Mouse (Mus musculus): ENCODE results near the gene Lhpp. TPM values are rescaled to one million over a fixed set of nuclear protein-coding genes. Genes with fewer than 3 reads are reported as not detected.

The Lhpp gene
- polyA plus RNA-seq, 1 experiment = 21.0 TPM

DNA sequence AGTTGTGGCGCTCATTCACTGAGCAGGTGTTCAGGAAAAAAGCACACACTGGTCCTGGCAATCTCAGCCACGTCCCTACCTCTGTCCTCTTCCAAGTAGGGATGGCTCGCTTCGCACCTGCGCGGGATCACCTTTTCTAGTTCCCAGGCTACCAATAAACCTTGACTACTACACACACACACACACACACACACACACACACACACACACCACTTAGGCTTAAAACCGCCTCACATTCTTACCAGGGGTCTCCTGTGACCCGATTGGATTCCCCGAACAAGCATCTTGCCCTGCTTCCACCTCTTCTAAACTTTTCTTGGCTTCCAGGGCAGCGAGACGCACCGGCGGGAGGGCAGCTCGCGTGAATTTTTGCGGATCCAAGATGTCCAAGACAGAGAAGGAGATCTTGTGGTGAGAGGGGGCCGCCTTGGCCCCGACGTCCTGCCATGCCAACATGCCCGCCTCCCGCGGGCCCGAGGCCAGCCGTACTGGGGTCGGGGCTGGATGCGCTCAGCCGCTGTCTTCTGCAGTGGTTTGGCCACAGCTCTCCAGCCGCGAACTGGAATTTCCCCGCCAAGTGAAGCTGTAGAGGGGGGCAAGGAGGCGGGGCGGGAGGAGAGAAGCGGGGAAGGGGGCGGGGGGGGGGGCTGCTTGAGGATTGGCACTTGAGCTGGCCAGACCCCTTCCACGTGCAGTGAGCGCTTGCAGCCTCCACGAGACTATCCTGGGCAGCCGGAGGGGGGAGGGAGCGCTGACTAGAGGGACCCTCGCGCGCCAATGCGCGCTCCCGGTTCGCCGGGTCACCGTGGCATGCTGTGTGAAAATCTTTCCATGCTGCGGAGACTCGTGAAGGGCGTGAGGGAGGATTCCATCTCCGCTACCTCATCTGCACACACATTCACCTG, 11.1 kb upstream of the Lhpp start, which contains the start of gene Nkx1-2:
Gene Nkx1-2 (minus strand): TSS at position 567 of the 905 bp plus-strand sequence.
- DNase-seq (ENCODE audit: low spot score) = no peak

DNA sequence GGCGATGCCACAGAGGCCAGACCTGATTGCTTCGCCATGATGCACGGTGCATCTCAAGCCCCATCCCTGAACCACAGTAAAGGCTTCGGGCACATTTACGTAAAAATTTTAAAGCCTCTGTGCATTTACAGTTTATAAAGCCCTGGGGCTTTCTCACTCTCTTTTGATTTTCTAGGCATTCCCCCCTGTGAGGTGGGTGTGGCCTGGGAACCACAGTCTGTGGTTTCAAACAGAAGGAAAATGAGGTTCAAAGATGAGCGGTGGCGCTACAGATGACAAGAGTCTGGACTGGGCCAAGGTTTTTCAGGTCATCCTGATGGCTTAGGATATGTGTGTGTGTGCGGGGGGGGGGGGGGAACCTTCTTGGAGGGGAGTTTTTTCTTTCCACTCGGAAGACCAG, 10.4 kb upstream of the Lhpp start:
- no peak for DNase-seq (ENCODE audit: low spot score)

GRCm38 (mm10) chr7:132600926-132601325, 9.5 kb upstream of the Lhpp start:
- DNase-seq (ENCODE audit: low spot score) = no peak

GRCm38 (mm10) chr7:132604720-132605119, 5.7 kb upstream of the Lhpp start:
- no peak for DNase-seq (ENCODE audit: low spot score)

- no peak for DNase-seq (ENCODE audit: low spot score)
Measured at GRCm38 (mm10) chr7:132605689-132606088, 4.7 kb upstream of the Lhpp start.

- no peak for DNase-seq (ENCODE audit: low spot score)
Measured at GRCm38 (mm10) chr7:132608316-132609020, 2.0 kb upstream of the Lhpp start.

GRCm38 (mm10) chr7:132611530-132611929, 1.1 kb downstream of the Lhpp start:
- DNase-seq (ENCODE audit: low spot score) = no peak

- no peak for DNase-seq (ENCODE audit: low spot score)
Measured at GRCm38 (mm10) chr7:132615346-132615745, 4.9 kb downstream of the Lhpp start.

DNA sequence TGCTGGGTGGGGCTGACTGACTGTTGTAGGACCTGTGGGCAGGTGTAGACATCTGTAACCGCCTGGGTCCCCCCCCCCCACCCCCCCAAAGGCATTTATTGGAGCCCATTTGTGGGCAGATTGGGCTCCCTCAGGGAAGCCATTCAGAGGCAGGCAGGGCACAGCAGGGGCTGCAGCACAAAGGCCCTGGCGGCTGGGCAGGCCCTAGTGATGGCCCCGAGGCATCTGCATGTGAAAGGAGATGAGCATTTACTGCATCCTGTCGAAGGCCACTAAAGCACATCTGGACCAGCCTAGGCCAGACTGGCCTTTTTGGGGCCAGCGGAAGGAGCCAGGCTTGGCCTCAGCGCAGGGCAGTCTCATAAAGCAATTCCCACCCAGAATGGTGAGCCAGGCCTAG, 6.0 kb downstream of the Lhpp start:
- no peak for DNase-seq (ENCODE audit: low spot score)

DNA sequence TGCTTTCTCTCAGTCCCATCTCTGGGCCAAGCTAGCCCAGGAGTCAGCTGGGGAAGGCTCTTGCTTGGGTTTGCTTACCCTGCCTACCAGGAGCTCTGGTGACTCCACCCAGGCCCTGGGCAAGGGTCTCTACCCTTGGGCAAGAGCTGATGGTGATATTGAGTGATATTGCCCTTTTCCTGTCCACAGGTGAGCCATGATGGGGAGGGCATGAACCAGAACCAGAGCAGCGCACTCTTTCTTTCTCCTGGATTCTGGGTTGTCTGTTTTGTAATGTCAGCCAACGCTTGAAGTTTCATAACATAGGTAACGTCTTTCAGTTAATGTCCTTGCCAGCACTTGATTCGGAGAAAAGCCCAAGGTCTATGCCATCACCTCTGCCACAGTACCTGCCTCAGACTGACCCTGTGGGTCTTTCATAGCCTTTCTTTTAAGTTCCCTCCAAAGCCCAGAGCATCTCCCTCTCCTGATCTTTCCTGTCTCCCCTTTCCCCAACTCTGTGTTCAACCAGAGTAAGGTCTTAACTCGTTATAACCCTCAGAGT, 6.7 kb downstream of the Lhpp start:
- DNase-seq (ENCODE audit: low spot score) = no peak

GRCm38 (mm10) chr7:132619549-132619948, 9.1 kb downstream of the Lhpp start:
- DNase-seq (ENCODE audit: low spot score) = no peak

DNA sequence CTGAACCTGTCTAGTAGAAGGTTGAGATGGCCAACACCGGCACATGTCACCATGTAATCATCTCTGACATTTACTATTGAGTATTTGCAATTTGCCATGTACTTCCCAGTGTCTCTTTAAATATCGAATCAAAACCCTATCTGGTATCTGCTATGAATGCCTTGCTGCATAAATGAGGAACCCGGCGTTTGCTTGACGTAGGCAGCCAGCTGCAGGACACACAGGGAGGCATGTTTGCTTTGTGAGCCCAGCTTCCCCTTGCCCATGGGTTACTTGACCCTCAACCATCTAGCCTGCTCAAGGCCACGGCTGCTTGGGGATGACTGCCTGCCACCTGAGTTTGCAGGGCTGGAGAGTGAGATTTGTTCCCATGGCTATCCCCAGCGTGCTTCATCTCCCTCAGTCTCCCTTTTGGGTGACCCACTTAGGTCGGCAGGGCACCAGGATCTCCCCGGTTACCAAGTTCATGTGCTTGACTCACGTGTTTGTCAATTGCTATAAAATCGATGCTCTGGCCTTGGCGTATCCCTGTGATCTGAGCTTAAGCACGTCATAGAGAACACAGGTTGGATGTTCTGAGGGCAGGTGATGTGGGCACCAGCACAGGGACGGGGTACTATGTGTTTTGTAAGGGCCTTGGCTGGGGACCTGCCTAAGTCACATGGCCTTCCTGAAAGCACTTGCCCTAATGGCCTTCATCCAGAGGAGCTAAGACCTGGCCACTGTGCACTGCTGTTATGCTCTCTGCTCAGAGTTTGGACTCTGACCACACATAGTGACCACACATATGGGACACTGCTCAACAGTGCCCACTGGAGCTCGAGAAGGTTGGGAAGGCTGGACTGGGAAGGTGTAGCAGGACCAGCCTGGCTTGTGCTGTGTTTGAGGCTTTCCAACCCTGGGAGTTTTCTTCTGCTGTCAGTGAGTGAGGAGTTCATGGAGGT, 9.8 kb downstream of the Lhpp start:
- DNase-seq (ENCODE audit: low spot score) = no peak

DNA sequence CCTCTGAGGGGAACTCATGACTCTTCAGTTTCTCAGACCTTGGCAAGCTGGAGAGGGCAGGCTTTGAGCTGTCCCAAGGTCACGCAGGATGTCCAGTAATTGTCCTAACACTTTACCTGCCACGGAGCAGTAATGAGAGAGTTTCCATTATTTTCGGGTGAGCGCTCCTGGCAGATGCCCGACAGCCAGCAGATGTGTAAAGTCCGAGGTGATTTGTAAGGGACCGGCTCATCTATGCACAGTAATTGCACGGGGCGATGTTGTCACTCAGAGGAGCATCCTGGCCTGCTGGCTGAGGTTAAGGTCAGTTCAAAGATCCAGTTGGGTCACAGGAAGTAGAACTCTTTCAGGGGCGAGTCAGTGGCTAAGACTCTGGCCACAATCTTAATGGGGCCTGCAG, 13.7 kb downstream of the Lhpp start:
- no peak for DNase-seq (ENCODE audit: low spot score)

GRCm38 (mm10) chr7:132626174-132626573, 15.7 kb downstream of the Lhpp start:
- DNase-seq (ENCODE audit: low spot score) = no peak

DNA sequence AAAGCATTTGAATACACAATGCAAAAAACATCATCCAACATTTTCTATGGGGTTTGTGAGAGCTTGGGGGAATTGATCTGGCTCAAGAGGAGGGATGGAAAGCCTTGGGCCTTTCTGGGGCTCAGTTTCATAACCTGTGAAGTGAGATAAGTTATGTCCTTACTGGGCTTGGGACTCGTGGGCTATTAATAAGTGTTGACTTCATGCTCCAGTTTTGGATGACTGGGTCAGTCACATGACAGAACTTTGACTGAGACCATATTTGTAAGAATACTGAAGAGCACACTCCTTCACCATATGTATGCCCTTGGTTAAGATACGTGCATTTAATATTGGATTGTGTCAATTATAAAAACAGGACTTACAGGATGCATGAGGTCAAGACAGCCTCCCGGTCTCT, 17.0 kb downstream of the Lhpp start:
- DNase-seq (ENCODE audit: low spot score) = no peak

DNA sequence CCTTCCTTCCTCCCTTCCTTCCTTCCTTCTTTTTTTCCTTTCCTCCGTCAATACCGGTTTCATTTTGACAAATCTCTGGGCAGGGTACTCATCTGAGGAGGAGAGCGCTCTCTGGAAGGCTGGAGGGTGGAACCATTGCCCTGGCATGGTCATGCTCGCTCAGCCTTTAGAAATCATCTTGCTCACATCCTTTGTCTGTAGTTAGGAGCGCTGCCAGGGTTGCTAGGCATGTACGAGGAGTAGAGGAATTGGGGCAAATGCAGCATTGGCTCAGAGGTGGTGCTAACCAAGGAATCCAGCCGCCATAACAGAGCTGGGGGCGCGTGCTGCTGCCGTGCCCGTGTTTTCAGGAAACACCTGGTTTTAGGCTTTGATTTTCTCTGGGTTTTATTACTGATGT, 20.9 kb downstream of the Lhpp start:
- no peak for DNase-seq (ENCODE audit: low spot score)

GRCm38 (mm10) chr7:132637292-132637691, 26.9 kb downstream of the Lhpp start:
- DNase-seq (ENCODE audit: low spot score) = no peak

GRCm38 (mm10) chr7:132638446-132639087, 28.1 kb downstream of the Lhpp start:
- no peak for DNase-seq (ENCODE audit: low spot score)

GRCm38 (mm10) chr7:132640946-132641345, 30.5 kb downstream of the Lhpp start:
- DNase-seq (ENCODE audit: low spot score) = no peak

- DNase-seq (ENCODE audit: low spot score) = no peak
Measured at GRCm38 (mm10) chr7:132641606-132642005, 31.2 kb downstream of the Lhpp start.

All from urinary bladder, adult 2 months (tissue).